9 mouse cellular contexts compared by ENCODE assay signal in the genomic region with DNA sequence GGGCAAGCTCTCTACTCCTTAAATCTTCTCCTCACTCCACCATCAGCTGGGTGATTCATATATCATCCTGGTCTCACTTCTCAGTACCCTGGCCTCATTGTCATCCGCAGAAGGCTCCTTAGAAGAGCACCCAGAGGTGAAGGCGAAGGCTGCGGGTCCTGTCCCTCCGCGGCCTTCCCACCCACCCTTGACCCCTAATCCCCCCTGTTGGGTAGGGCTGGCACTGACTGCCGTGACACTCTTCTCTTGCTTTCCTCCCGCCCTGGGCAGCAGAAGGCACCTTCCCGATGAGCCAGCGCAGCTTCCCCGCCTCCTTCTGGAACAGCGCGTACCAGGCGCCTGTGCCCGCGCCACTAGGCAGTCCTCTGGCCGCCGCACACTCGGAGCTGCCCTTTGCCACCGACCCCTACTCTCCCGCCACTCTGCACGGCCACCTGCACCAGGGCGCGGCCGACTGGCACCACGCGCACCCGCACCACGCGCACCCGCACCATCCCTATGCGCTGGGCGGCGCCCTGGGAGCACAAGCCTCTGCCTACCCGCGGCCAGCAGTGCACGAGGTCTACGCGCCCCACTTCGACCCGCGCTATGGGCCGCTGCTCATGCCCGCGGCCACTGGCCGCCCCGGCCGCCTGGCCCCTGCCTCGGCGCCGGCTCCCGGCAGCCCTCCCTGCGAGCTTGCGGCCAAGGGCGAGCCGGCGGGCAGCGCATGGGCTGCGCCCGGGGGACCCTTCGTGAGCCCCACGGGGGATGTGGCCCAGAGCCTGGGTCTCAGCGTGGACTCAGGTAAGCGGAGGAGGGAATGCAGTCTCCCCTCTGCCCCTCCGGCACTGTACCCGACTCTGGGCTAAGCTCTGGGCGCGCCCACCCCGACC. TPM values are rescaled to one million over a fixed set of nuclear protein-coding genes. Genes with fewer than 3 reads are reported as not detected.
DNase-seq lines count a peak whose midpoint lies in the region; ATAC-seq and TF ChIP-seq lines count a peak whose summit lies in the region.
"Had no signal": no experiment of that assay in that cellular context is flagged by ENCODE, and none has a peak within 500 bp of the region (broad histone marks: within the 10 kb centered on the region; RNA-seq: fewer than 3 reads in every experiment).

No protein-coding gene starts in this region.

- H3K4me3 ChIP-seq in E14TG2a.4 (replicated peaks; ENCODE audit: low read length): peak overlapping the region; percentile 77
- H3K4me3 ChIP-seq in forebrain, embryonic 13.5 days: peak overlapping the region; percentile 49
- peak overlapping the region; percentile 38 for H3K4me3 ChIP-seq in limb, embryonic 14.5 days (replicated peaks; ENCODE audit: low read length)

- 0 out of 2 replicates have a peak, but pooled peaks cover 3% of the 10 kb centered on the region for H3K9me3 ChIP-seq in E14TG2a.4 (ENCODE audit: low read length)
- H3K9me3 ChIP-seq in forebrain, embryonic 13.5 days (replicated peaks): no peaks in the 10 kb centered on the region
- H3K9me3 ChIP-seq in limb, embryonic 14.5 days (ENCODE audit: control insufficient read depth, low read length): no peaks in the 10 kb centered on the region

- no peak overlapping the region for H3K27ac ChIP-seq in forebrain, embryonic 13.5 days
- H3K27ac ChIP-seq in limb, embryonic 14.5 days (replicated peaks; ENCODE audit: low read depth, low read length): 0 out of 2 replicates have a peak overlapping the region, but pooled peaks have one; percentile 13

- H3K4me2 ChIP-seq in forebrain, embryonic 13.5 days: peak overlapping the region; percentile 88
- peak overlapping the region; percentile 70 for H3K4me2 ChIP-seq in limb, embryonic 14.5 days (replicated peaks; ENCODE audit: low read depth, low read length, severe bottlenecking)

- no peak for TF ChIP-seq CTCF in E14TG2a.4 (conservative IDR thresholded peaks at IDR 0.05; ENCODE audit: low read length)

- H3K9ac ChIP-seq in forebrain, embryonic 13.5 days: peak overlapping the region; percentile 53
- H3K9ac ChIP-seq in limb, embryonic 14.5 days (ENCODE audit: low read depth, low read length, severe bottlenecking): peak overlapping the region; percentile 47

- no peak for TF ChIP-seq POLR2A in limb, embryonic 14.5 days (IDR thresholded peaks at IDR 0.05; ENCODE audit: borderline replicate concordance, extremely low read depth, insufficient read depth, insufficient read length)

- DNase-seq in frontal cortex, adult 2 months (ENCODE audit: extremely low spot score in 1 of 2, low spot score in 1 of 2): no peak
- no peak for DNase-seq in limb, embryonic 14.5 days (ENCODE audit: low spot score)
- DNase-seq in B cell, adult 2 months: no peak
- DNase-seq in yolk sac, embryonic 10.5 days (ENCODE audit: low spot score): no peak

- ATAC-seq in frontal cortex, adult (ENCODE audit: low TSS enrichment): peak; percentile 47
- ATAC-seq in forebrain, embryonic 13.5 days: peak; percentile 68
- no peak for ATAC-seq in limb, embryonic 14.5 days (ENCODE audit: low FRiP score, low read depth)
- no peak for ATAC-seq in monocyte, adult 5-6 weeks (replicated peaks; ENCODE audit: insufficient number of reproducible peaks, low FRiP score, low TSS enrichment, poor library complexity, severe bottlenecking)

- H3K36me3 ChIP-seq in E14TG2a.4 (ENCODE audit: insufficient read depth, low read length): no peaks in the 10 kb centered on the region
- no peaks in the 10 kb centered on the region for H3K36me3 ChIP-seq in forebrain, embryonic 13.5 days (ENCODE audit: poor library complexity, severe bottlenecking)
- H3K36me3 ChIP-seq in limb, embryonic 14.5 days (ENCODE audit: control insufficient read depth, insufficient read depth, low read length): no peaks in the 10 kb centered on the region

- under 1% methylated on average over 63 of the region's 68 CpGs for WGBS in forebrain, embryonic 13.5 days
- WGBS in limb, embryonic 14.5 days: 2% methylated on average over 59 of the region's 68 CpGs

- peaks cover 89% of the 10 kb centered on the region for H3K27me3 ChIP-seq in E14TG2a.4 (ENCODE audit: insufficient read depth, low read length)
- H3K27me3 ChIP-seq in forebrain, embryonic 13.5 days: peaks cover 98% of the 10 kb centered on the region
- H3K27me3 ChIP-seq in limb, embryonic 14.5 days (ENCODE audit: control insufficient read depth, insufficient read depth, low read length): peaks cover 88% of the 10 kb centered on the region

- H3K4me1 ChIP-seq in E14TG2a.4 (replicated peaks; ENCODE audit: low read depth, low read length): peaks cover 26% of the 10 kb centered on the region
- H3K4me1 ChIP-seq in forebrain, embryonic 13.5 days: peaks cover 26% of the 10 kb centered on the region
- H3K4me1 ChIP-seq in limb, embryonic 14.5 days (ENCODE audit: control insufficient read depth, insufficient read depth, low read length): peaks cover 6% of the 10 kb centered on the region; the same call in 1 of the 2 replicates

RNA-seq across cellular contexts. Expression of a gene that starts 5.1 kb away (rescaled TPM):
- 0.29 and 0.34 TPM in 2 replicates for polyA plus RNA-seq in frontal cortex, adult 2 months (2012; rRNA removed)
- 0.62 and 1.6 TPM in 2 replicates for polyA plus RNA-seq in forebrain, embryonic 13.5 days (2015; fragmentation: Nextera tagmentation; extraction: Ambion mirVana)
- polyA plus RNA-seq in limb, embryonic 14.5 days (2012; rRNA removed): 71.5 and 111 TPM in 2 replicates
- polyA plus RNA-seq in limb, embryonic 14.5 days (2014; fragmentation: Nextera tagmentation; extraction: Ambion mirVana): 36.3 and 48.6 TPM in 2 replicates
- not detected in 3 replicates for total RNA-seq in monocyte, adult 5-6 weeks (2017)
- polyA plus RNA-seq: spleen, adult 2 months had no signal

Comparison
In these comparisons a context has a peak if more than half of its experiments do, and no peak if none do; other contexts are left out.
1. ATAC-seq: peak in frontal cortex, adult (single experiment) and forebrain, embryonic 13.5 days (single experiment); none in limb, embryonic 14.5 days (single experiment) and monocyte, adult 5-6 weeks (single experiment).
2. RNA of a gene that starts 5.1 kb away (polyA plus RNA-seq): 36.3 to 111 TPM in limb, embryonic 14.5 days; 0.62 to 1.6 TPM in forebrain, embryonic 13.5 days and 0.29 to 0.34 TPM in frontal cortex, adult 2 months; every median in the first group is over 10 times any median in the second.
3. Peak in every context shown above with its lines, with median percentiles within 50 percentile points of each other: H3K4me3 ChIP-seq.